Mouse (Mus musculus) intestine, embryonic 16.5 days (tissue): Measurements from ENCODE around the gene Tspan18. TPM values are rescaled to one million over a fixed set of nuclear protein-coding genes. Genes with fewer than 3 reads are reported as not detected.

ENCODE experiments used
- ATAC-seq: fragments of 200-750 bp; cut with Nextera tagmentation; 2 replicates; pipeline ENCODE4 v1.8.0; 2017; ENCODE audit warnings: moderate TSS enrichment, moderate library complexity
- H3K27ac ChIP-seq: fragments of 300-500 bp; sonication (generic); 2 replicates; pipeline ENCODE4 v1.5.1; 2014; ENCODE audit warnings: mild to moderate bottlenecking, low read length
- H3K27me3 ChIP-seq: fragments of 300-500 bp; sonication (generic); replicated peaks from 2 replicates; pipeline ENCODE4 v1.6.1; 2014; ENCODE audit warnings: low read length, control low read depth, mixed read lengths; ENCODE audit not compliant: control insufficient read depth, insufficient read depth
- H3K36me3 ChIP-seq: fragments of 300-500 bp; sonication (generic); 2 replicates; pipeline ENCODE4 v1.6.1; 2014; ENCODE audit warnings: low read length, control low read depth; ENCODE audit not compliant: control insufficient read depth, insufficient read depth
- H3K4me1 ChIP-seq: fragments of 300-500 bp; sonication (generic); 2 replicates; pipeline ENCODE4 v1.6.1; 2014; ENCODE audit warnings: low read length, control low read depth, mixed read lengths; ENCODE audit not compliant: control insufficient read depth, insufficient read depth
- H3K4me2 ChIP-seq: fragments of 300-500 bp; sonication (generic); 2 replicates; pipeline ENCODE4 v1.6.1; 2014; ENCODE audit warnings: low read depth, low read length, control low read depth
- H3K4me3 ChIP-seq: fragments of 300-500 bp; sonication (generic); 2 replicates; pipeline ENCODE4 v1.5.1; 2014; ENCODE audit warnings: mild to moderate bottlenecking, low read length
- H3K9ac ChIP-seq: fragments of 300-500 bp; sonication (generic); 2 replicates; pipeline ENCODE4 v1.6.1; 2014; ENCODE audit warnings: low read depth, low read length
- H3K9me3 ChIP-seq: fragments of 300-500 bp; sonication (generic); 2 replicates; pipeline ENCODE4 v1.6.1; 2016; ENCODE audit warnings: low read length, control low read depth; ENCODE audit not compliant: control insufficient read depth
- WGBS: fragments of 180-500 bp; shearing (Covaris S2); extraction: QIAGEN DNeasy Blood & Tissue Kit; methylation state at CpG from one replicate; pipeline ENCODE4 v1.1.7; 2014; 5-methylcytosine and 5-hydroxymethylcytosine counted together
- polyA plus RNA-seq: library from polyadenylated mRNA; unstranded; fragments of >200 nt; fragmentation: Nextera tagmentation; extraction: Ambion mirVana; gene quantifications from 2 replicates; pipeline ENCODE4 v1.2.1, GENCODE M21; 2015

Gene Tspan18
- polyA plus RNA-seq, 1 experiment from 2014 or later: 19.5 TPM

DNA sequence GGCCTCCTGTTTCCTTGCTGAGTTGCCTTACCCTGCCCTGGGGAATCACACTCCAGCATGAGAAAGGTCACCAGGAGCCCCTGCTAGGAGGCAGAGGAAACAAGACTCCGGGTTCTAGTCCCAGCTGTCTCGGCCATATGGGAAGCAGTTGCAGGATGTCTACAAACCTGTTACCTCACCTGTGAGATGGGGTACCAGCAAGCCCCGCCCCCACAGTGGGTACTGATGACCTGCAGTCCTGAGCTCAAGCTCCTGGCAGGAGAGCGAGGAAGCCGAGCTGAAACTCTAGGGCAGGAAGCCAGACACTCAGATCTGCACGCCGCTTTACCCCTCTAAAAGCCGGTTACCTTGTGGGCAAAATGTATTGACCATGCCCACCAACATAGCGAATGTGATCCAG lies 31.1 kb upstream of the Tspan18 start:
- no peaks in the 10 kb centered on the region for H3K9me3 ChIP-seq
- WGBS: 71% methylated on average over 9 of the region's 9 CpGs
- no peak overlapping the region for H3K9ac ChIP-seq
- no peak overlapping the region for H3K27ac ChIP-seq
- ATAC-seq: no peak
- H3K4me3 ChIP-seq: no peak overlapping the region
- no peaks in the 10 kb centered on the region for H3K27me3 ChIP-seq
- peaks cover 8% of the 10 kb centered on the region for H3K4me1 ChIP-seq
- no peak overlapping the region for H3K4me2 ChIP-seq
- no peaks in the 10 kb centered on the region for H3K36me3 ChIP-seq

- Histone ChIP-seq H3K4me2 (no peak overlapping the region), H3K4me3 (no peak overlapping the region), H3K9ac (no peak overlapping the region), H3K27me3 (no peaks in the 10 kb centered on the region), H3K4me1 (peaks cover 8% of the 10 kb centered on the region), H3K27ac (no peak overlapping the region), H3K9me3 (no peaks in the 10 kb centered on the region), H3K36me3 (no peaks in the 10 kb centered on the region)
- 66% methylated on average over 2 of the region's 2 CpGs for WGBS
- ATAC-seq: no peak
Measured at GRCm38 (mm10) chr2:93364951-93365350, 30.6 kb upstream of the Tspan18 start.

DNA sequence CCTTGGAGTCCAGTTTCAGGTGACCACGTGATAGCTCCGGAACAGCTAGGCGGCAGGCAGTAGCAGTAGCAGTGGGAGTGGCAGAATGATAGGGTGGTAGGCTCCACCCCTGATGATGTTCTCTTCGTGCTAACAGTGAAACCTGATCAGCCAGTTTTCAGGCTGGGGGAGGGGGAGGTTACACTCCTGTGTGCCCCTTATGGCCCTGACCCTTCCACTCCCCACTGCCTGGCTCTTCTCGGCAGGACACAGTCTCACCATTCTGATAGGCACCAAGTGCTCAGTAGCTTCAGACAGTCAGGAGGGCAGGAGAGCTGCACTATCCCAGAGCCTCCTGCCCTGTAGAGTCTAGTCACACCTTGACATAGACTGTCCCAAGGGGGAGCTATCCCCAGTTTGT lies 27.1 kb upstream of the Tspan18 start:
- Histone ChIP-seq H3K9me3 (no peaks in the 10 kb centered on the region), H3K36me3 (no peaks in the 10 kb centered on the region), H3K27ac (no peak overlapping the region), H3K4me2 (no peak overlapping the region), H3K4me3 (no peak overlapping the region), H3K4me1 (peaks cover 8% of the 10 kb centered on the region), H3K27me3 (no peaks in the 10 kb centered on the region), H3K9ac (no peak overlapping the region)
- ATAC-seq: peak; percentile 69
- 12% methylated on average over 5 of the region's 5 CpGs for WGBS

GRCm38 (mm10) chr2:93360310-93360709 lies 26.0 kb upstream of the Tspan18 start:
- no peaks in the 10 kb centered on the region for H3K36me3 ChIP-seq
- no peak for ATAC-seq
- WGBS: 78% methylated on average over 6 of the region's 6 CpGs

GRCm38 (mm10) chr2:93357391-93357790 lies 23.1 kb upstream of the Tspan18 start:
- peak; percentile 91 for ATAC-seq

More at GRCm38 (mm10) chr2:93360310-93360709, 26.0 kb upstream of the Tspan18 start:
- Histone ChIP-seq H3K27ac (no peak overlapping the region), H3K4me2 (no peak overlapping the region), H3K4me3 (no peak overlapping the region), H3K27me3 (no peaks in the 10 kb centered on the region), H3K4me1 (peaks cover 7% of the 10 kb centered on the region), H3K9me3 (no peaks in the 10 kb centered on the region), H3K9ac (no peak overlapping the region)

GRCm38 (mm10) chr2:93355845-93356244 lies 21.5 kb upstream of the Tspan18 start:
- no peaks in the 10 kb centered on the region for H3K9me3 ChIP-seq
- ATAC-seq: no peak
- no peak overlapping the region for H3K9ac ChIP-seq
- no peaks in the 10 kb centered on the region for H3K27me3 ChIP-seq
- H3K36me3 ChIP-seq: no peaks in the 10 kb centered on the region
- H3K27ac ChIP-seq: no peak overlapping the region
- no peaks in the 10 kb centered on the region for H3K4me1 ChIP-seq
- H3K4me2 ChIP-seq: no peak overlapping the region
- 50% methylated on average over 7 of the region's 7 CpGs for WGBS
- no peak overlapping the region for H3K4me3 ChIP-seq

More at GRCm38 (mm10) chr2:93357391-93357790, 23.1 kb upstream of the Tspan18 start:
- WGBS: 50% methylated on average over 2 of the region's 2 CpGs
- no peaks in the 10 kb centered on the region for H3K4me1 ChIP-seq
- no peaks in the 10 kb centered on the region for H3K36me3 ChIP-seq
- H3K4me3 ChIP-seq: no peak overlapping the region
- H3K4me2 ChIP-seq: no peak overlapping the region
- H3K9ac ChIP-seq: no peak overlapping the region
- no peak overlapping the region for H3K27ac ChIP-seq
- H3K27me3 ChIP-seq: no peaks in the 10 kb centered on the region
- H3K9me3 ChIP-seq: no peaks in the 10 kb centered on the region

- Histone ChIP-seq H3K27ac (no peak overlapping the region), H3K4me3 (no peak overlapping the region), H3K27me3 (no peaks in the 10 kb centered on the region), H3K9ac (no peak overlapping the region), H3K9me3 (no peaks in the 10 kb centered on the region), H3K4me1 (no peaks in the 10 kb centered on the region), H3K36me3 (no peaks in the 10 kb centered on the region), H3K4me2 (no peak overlapping the region)
- WGBS: 74% methylated on average over 1 of the region's 1 CpGs
- no peak for ATAC-seq
Measured at GRCm38 (mm10) chr2:93354621-93355020, 20.3 kb upstream of the Tspan18 start.

GRCm38 (mm10) chr2:93353725-93354124 lies 19.4 kb upstream of the Tspan18 start:
- peak; percentile 43; the same call in 1 of the 2 replicates for ATAC-seq
- Histone ChIP-seq H3K4me1 (no peaks in the 10 kb centered on the region), H3K4me3 (no peak overlapping the region), H3K4me2 (no peak overlapping the region), H3K27ac (no peak overlapping the region), H3K9me3 (no peaks in the 10 kb centered on the region), H3K36me3 (no peaks in the 10 kb centered on the region), H3K9ac (no peak overlapping the region), H3K27me3 (no peaks in the 10 kb centered on the region)
- 52% methylated on average over 4 of the region's 4 CpGs for WGBS

DNA sequence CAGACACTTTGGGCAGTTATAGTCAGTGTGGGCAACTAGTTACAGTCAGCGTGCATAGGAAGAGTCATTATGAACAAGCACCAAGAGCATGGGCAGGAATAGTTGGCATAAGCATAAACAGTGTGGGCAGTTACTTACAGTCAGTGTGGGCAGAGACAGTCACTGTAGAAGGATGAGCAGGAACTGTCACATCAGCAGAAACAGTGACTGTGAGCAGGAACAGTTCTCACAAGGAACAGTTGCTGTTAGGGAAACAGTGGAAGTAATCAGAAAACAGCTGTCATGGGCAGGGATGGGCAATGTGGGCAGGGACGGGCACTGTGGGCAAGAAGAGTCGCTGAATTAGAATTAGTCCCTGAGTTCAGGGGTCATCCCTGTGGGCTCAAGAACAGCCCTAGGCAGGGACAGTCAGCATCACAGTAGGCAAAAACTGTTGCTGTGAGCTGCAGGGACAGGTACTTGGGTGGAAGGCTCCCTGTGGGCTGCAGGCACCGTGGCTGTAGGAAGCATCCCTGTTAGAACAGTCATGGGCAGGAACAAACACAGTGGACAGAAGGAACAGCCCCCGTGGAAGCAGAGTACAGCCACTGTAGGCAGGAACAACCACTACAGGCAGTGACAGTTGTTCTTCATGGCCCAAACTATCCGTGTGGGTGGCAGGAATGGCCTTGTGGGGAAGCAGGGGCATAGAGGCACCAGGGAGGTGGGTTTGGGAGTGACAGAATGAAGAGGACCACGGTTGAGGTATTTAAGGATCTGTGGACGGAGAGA lies 18.8 kb upstream of the Tspan18 start:
- Histone ChIP-seq H3K9ac (no peak overlapping the region), H3K4me3 (no peak overlapping the region), H3K9me3 (no peaks in the 10 kb centered on the region), H3K4me1 (no peaks in the 10 kb centered on the region), H3K36me3 (no peaks in the 10 kb centered on the region), H3K27me3 (no peaks in the 10 kb centered on the region), H3K4me2 (no peak overlapping the region), H3K27ac (no peak overlapping the region; the same call in 1 of the 2 replicates)
- ATAC-seq: no peak
- 73% methylated on average over 8 of the region's 8 CpGs for WGBS

- H3K4me1 ChIP-seq: no peaks in the 10 kb centered on the region
- no peaks in the 10 kb centered on the region for H3K27me3 ChIP-seq
- H3K4me2 ChIP-seq: no peak overlapping the region
- no peak overlapping the region for H3K4me3 ChIP-seq
- H3K36me3 ChIP-seq: no peaks in the 10 kb centered on the region
- WGBS: 60% methylated on average over 7 of the region's 7 CpGs
- no peak overlapping the region for H3K27ac ChIP-seq
- no peaks in the 10 kb centered on the region for H3K9me3 ChIP-seq
- no peak overlapping the region for H3K9ac ChIP-seq
- no peak for ATAC-seq
Measured at GRCm38 (mm10) chr2:93351352-93351751, 17.0 kb upstream of the Tspan18 start.
